Mouse (Mus musculus) urinary bladder, postnatal 36 days (tissue): ENCODE results near the gene Slc36a1.

Experiments
- DNase-seq, 2 experiments: peaks; one replicate each; pipeline ENCODE4 v3.0.0; 2022; ENCODE audit warnings: low spot score in 2 of 2, mixed read lengths in 1 of 2

The Slc36a1 gene

DNA sequence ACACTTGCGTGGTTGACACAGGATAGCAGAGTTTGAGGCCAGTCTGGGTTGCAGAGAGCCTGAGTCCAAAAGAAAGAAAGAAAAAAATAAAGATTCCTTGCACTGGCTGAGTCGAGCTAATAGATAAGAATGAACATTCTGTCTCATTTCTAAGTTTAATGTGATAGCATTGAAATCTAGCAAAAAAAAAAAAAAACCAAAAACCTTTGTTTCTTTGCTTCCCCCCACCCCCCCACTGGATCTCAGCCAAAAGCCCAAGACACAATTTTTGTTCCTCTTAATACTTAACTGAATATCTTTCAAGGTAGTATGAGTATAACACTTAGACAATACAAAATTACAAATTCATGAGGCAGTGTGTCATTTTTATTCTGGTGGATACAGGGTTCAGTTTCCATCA, 4.9 kb downstream of the Slc36a1 start:
- no peak for DNase-seq

- no peak for DNase-seq
Measured at GRCm38 (mm10) chr11:55209626-55210353, 5.6 kb downstream of the Slc36a1 start.

DNA sequence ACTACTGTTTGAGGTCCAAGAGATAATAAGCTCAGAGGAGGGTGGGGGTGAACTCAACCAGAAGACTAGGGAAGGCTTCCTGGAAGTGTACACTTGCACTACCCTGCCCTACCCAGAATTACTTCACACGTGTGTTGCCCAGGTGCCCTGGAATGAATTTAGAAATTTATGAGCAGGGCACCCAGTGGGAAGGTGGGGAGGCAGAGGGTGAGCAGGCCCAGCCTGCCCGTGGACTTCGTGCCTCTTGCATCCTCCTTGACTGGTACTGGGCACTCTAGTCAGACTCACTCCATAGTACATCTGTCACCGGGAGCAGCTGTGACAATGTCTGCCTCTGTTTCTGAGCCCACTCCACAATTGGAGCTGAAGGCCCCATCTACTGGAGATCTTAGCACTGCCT, 9.4 kb downstream of the Slc36a1 start:
- DNase-seq: no peak

DNA sequence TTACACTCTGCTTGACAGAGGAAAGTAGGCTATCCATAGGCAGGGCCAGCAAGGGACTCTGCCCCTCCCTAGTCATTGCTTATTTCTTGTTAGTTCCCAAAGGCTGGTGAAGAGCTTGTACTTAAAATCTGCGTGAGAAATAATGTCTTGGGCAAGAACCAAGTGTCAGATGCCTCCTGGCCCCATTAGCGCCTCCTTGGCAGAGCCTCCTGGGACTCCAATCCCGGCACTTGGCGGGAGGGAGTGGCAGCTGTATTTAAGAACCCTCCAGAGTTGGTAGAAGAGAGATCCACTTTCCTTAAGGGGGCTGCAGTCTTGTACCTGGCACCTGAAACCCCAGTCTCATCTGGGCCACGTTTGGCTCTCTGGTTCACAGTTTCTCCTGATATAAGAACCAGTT, 10.0 kb downstream of the Slc36a1 start:
- peak in 1 of 2 experiments; percentile 23 for DNase-seq

GRCm38 (mm10) chr11:55214978-55215377, 10.8 kb downstream of the Slc36a1 start:
- DNase-seq: peak in 1 of 2 experiments; percentile 26

DNA sequence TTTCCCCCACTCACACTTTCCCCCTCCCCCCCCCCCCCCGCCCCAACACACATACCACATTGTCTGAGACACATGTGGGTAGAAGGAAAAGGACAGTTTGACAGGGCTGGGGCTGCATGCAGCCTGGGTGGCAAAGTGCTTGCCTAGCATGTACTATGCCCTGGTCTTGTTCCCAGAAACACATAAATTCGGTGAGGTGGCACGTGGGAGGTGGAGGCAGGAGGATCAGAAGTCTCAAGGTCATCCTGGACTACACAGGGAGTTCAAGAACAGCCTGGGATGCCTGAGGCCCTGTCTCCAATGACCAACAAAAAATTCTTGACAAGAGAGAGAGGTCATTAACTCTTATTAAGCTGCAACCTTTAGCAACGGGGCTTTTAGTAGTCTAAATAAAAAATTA, 11.9 kb downstream of the Slc36a1 start:
- DNase-seq: no peak

- DNase-seq: no peak
Measured at GRCm38 (mm10) chr11:55216830-55217229, 12.7 kb downstream of the Slc36a1 start.

DNA sequence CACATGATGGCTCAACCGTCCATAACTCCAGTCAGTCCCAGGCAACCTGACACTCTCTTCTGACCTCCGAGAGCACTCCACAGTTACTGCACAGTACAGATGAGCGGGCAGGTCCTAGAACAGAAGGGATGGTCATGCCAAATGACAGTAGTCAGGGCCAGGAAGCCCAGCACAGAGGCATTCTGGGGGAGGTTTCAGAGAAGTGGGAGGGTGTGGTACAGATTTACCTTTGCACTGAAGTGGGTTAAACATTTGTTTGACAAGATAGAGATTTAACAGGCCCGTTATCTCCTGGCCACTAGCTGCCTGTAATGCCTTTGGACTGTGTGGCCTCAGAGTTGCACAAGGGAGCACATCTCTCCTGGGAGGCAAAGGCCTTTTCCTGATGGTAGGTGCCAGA, 13.3 kb downstream of the Slc36a1 start:
- DNase-seq: no peak

DNA sequence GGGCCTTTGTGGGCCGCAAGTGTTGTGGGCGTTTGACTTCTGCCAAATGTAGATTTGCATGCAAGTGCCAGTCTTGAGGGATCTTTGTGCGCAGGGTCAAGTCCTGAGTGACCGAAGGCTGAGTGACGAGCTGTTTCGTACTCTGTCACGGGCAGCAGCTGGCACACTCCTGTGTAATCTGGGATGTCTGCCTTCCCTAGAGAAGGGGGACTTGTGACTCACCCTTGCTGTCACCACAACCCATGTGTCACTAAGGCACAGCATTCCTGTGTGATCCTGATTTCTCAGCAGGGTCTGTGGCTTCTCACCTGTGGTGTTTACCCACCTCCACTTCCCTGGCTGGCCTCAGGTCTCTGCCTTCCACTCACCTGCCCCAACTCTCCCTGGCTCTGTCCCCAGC, 13.7 kb downstream of the Slc36a1 start:
- DNase-seq: no peak

DNA sequence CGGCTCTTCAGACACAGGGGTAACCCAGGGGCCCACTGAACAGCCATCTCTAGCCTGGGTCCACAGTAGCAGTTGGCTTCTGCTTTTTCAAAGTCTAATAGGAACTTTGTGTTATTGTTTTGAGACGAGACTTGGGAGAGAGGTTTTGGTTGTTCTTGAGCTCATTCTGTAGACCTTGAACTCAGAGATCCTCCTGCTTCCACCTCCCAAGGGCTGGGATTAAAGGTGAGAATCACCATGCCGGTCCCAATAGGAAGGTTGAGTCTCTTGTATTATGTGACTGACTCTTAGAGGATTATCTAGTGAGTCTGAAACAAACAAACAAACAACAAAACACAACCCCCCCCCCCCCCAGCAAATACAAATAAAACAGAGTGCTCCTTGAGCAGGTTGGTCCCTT, 14.3 kb downstream of the Slc36a1 start:
- no peak for DNase-seq

DNA sequence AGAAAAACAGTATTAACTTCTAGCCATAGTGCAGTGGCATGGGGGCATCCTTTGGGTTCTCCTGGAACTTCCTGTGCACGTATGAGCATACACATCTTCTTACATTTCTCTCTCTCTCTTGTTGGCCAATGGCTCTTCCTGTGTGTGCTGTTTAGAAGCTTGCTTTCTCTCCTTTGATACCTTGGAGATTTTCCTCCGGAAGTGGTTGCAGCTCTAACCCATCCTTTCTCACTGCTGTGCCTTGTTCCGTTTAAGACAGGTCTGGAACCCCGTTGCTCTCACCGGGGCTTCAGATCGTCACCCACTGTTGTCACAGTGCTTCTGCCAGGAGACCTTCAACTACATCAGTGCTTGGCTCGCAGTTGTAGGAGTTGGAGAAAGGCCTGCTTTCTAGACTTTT, 17.2 kb downstream of the Slc36a1 start:
- DNase-seq: no peak

GRCm38 (mm10) chr11:55231034-55231433, 26.9 kb downstream of the Slc36a1 start:
- DNase-seq: no peak

DNA sequence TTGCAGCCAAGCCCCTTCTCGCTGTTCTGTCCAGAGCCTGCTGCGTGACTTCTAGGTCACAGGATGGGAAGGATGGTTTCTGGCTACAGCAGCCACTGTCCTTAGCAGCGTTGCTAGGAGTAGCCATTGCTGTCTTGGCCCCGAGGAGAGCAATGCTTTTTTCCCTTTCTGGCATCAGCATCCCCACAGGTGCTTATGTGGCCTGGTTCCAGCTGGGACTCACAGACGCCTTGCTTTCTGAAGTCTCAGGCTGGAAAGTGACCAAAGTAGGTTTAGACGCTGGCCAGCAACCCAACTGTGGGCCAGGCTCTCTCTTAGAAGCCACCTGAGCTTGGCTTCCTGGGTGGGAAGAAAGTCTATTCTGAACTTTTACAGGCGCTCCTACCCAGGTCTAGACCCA, 30.1 kb downstream of the Slc36a1 start:
- no peak for DNase-seq

GRCm38 (mm10) chr11:55234791-55235190, 30.6 kb downstream of the Slc36a1 start:
- no peak for DNase-seq

DNA sequence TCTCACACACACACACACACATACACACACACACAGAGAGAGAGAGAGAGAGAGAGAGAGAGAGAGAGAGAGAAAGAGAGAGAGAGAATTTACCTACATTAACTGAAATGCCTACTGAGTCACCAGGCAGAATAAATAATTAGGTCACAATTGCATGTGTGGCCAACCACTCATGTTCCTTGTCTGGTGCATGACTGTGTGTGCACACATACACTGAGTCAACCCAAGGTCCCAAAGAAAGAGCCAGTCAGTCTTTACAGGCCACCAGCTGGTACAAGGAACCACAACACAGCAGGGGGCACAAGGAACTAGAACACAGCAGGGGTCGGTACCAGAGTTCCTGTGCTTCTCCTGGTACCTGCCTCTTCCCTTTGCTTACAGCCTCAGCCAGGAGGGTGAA, 32.7 kb downstream of the Slc36a1 start:
- no peak for DNase-seq

DNA sequence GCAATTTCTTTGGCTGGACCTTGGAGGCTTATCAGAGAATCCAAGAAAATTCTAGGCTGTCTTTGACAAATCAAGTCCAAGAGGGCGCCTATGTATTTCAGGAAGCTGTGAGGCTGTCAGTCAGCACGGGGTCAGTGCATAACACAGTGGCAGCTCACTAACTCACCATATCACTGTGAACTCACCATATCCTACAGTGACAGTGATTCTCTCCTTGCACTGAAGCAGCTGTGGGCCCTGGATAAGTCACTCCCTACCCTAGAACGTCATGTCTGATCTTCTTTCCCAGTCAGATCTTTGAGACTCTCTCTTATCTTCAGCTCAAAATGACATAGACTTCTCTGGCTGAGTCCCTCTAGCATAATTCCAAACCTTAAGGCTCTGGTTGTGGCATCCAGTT, 35.3 kb downstream of the Slc36a1 start:
- DNase-seq: no peak

GRCm38 (mm10) chr11:55240556-55240955, 36.4 kb downstream of the Slc36a1 start:
- peak; percentile 63 to 75 for DNase-seq

DNA sequence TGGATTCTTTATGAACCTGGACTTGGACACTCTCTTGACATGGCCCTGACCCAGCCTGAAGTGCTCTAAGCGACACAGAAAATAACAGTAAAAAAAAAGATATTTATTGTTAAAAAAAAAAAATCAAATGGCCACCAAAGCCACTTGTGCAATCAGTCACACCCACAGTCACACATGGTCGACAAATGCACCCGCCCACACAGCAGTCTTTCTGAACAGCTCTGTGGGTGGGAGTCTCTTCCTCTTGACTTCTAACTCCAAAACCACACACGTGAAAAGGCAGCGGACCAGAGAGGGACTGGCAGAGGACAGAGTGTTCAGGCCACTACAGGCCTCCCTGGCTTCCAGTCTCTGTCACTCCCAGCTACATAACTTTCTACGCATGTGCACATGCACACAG, 46.4 kb downstream of the Slc36a1 start:
- DNase-seq: no peak

- no peak for DNase-seq
Measured at GRCm38 (mm10) chr11:55253391-55253790, 49.2 kb downstream of the Slc36a1 start.

DNA sequence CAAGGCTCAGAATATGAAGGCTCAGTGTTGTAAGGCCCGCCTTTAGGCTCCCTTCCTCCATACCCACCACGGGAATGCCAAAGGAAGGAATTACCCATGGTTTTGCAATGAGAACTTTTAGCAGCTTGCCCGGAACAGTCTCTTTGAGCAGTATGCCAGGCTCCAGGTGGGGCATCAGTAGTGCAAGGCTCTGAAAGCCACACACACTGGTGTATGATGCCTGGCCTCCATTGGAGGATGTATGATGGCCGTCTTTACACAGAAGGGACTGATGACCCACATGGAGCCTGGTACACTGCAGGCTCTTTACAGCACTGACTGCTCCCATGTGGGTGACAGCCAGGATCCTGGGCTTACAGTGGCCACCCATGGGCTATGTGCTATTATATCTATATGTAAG, 57.0 kb downstream of the Slc36a1 start:
- no peak for DNase-seq

DNA sequence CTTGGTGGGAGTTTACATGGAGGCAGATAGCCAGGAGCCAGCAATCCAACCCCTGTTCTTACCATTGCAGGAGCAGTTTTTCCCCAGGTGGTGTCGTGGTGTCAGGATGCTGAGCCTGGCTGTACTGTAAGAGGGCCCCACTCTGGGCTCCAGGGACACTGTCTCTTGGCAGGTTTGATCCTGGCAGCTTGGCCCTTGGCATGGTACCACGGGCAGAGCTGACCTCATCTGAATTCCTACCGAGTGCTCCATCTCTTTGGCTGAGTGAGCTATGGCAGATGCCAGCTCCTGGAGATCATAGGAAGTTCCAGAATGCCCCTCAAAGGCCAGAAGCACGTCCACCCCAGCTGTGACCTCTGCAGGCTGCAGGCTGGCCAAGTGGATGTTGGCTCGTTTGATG, 57.9 kb downstream of the Slc36a1 start:
- DNase-seq: peak in 1 of 2 experiments; percentile 41

DNA sequence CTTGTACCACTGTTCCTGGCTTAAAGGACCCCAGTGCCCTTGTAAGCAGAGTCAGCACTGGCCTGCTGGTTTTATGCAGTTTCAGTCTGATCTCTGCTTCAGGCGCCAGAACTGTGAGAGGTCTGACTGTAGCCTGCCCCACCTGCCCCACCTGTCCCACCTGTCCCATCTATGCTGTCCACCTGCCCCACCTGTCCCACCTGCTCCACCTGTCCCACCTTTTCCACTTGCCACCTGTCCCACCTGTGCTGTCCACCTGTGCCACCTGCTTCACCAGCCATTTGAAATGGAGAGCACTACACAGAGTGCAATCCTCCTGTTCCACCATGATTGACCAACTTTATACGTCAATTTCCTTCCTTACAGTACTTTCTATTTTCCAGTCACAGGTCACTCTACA, 60.2 kb downstream of the Slc36a1 start:
- DNase-seq: no peak

GRCm38 (mm10) chr11:55265647-55266046, 61.5 kb downstream of the Slc36a1 start:
- no peak for DNase-seq

- DNase-seq: no peak
Measured at GRCm38 (mm10) chr11:55268580-55268979, 64.4 kb downstream of the Slc36a1 start.
